Mouse (Mus musculus) liver, postnatal 0 days (tissue): ENCODE results near the gene Snx1.

ENCODE experiments used
- CTCF ChIP-seq: sonication (generic); IDR thresholded peaks from 2 replicates; pipeline ENCODE4 v1.5.1; 2016; ENCODE audit warnings: antibody characterized with exemption, low read depth
- EP300 ChIP-seq: IDR thresholded peaks from 2 replicates; pipeline ENCODE4 v1.6.1; 2016; ENCODE audit warnings: antibody characterized with exemption, low read depth, mild to moderate bottlenecking

GRCm38 (mm10) chr9:66101577-66101976 lies 24.8 kb downstream of the Snx1 start:
- no peak for TF ChIP-seq CTCF
- no peak for TF ChIP-seq EP300
